Mouse (Mus musculus) liver, embryonic 12.5 days (tissue): ENCODE measurements around the gene Tpm3-rs7. TPM values are rescaled to one million over a fixed set of nuclear protein-coding genes. Genes with fewer than 3 reads are reported as not detected.
"Not testable (repeated sequence)": the region's sequence is repeated elsewhere in the genome, so short reads cannot be mapped to it uniquely, and the experiment has no call there.

Experiments used
- ATAC-seq: fragments of 200-750 bp; cut with Nextera tagmentation; 2 replicates; pipeline ENCODE4 v1.8.0; 2017; ENCODE audit warnings: moderate number of reproducible peaks, mild to moderate bottlenecking, moderate library complexity
- H3K27ac ChIP-seq: fragments of 300-500 bp; sonication (generic); 2 replicates; pipeline ENCODE4 v1.5.1; 2016; ENCODE audit warnings: mild to moderate bottlenecking
- H3K27me3 ChIP-seq: fragments of 300-500 bp; sonication (generic); replicated peaks from 2 replicates; pipeline ENCODE4 v1.6.1; 2016; ENCODE audit warnings: mild to moderate bottlenecking, moderate library complexity
- H3K36me3 ChIP-seq: fragments of 300-500 bp; sonication (generic); 2 replicates; pipeline ENCODE4 v1.6.1; 2016; ENCODE audit warnings: mild to moderate bottlenecking, moderate library complexity
- H3K4me1 ChIP-seq: fragments of 300-500 bp; sonication (generic); 2 replicates; pipeline ENCODE4 v1.6.1; 2016
- H3K4me2 ChIP-seq: fragments of 300-500 bp; sonication (generic); 2 replicates; pipeline ENCODE4 v1.6.1; 2016; ENCODE audit warnings: mild to moderate bottlenecking, moderate library complexity
- H3K4me3 ChIP-seq: fragments of 300-500 bp; sonication (generic); 2 replicates; pipeline ENCODE4 v1.5.1; 2016; ENCODE audit warnings: mild to moderate bottlenecking, moderate library complexity
- H3K9ac ChIP-seq: fragments of 300-500 bp; sonication (generic); 2 replicates; pipeline ENCODE4 v1.6.1; 2016; ENCODE audit warnings: mild to moderate bottlenecking, moderate library complexity
- H3K9me3 ChIP-seq: fragments of 300-500 bp; sonication (generic); replicated peaks from 2 replicates; pipeline ENCODE4 v1.6.1; 2016; ENCODE audit warnings: mild to moderate bottlenecking, moderate library complexity
- WGBS: fragments of 180-500 bp; shearing (Covaris S2); methylation state at CpG from one replicate; pipeline ENCODE4 v1.1.7; 2016; ENCODE audit not compliant: insufficient replicate concordance; 5-methylcytosine and 5-hydroxymethylcytosine counted together
- polyA plus RNA-seq: library from polyadenylated mRNA; unstranded; fragments of >200 nt; fragmentation: Nextera tagmentation; extraction: Ambion mirVana; gene quantifications from 2 replicates; pipeline ENCODE4 v1.2.1, GENCODE M21; 2016

Gene Tpm3-rs7
- 4.0 and 4.8 TPM in 2 replicates for polyA plus RNA-seq

- not testable (repeated sequence) for H3K4me2 ChIP-seq, ATAC-seq, H3K27ac ChIP-seq, H3K4me1 ChIP-seq, H3K36me3 ChIP-seq, H3K9ac ChIP-seq, H3K9me3 ChIP-seq, H3K4me3 ChIP-seq, H3K27me3 ChIP-seq
- WGBS, result 84% methylated on average over 16 of the region's 16 CpGs
Observed at GRCm38 (mm10) chr14:113314499-113314898, at the start of gene Tpm3-rs7. Tpm3-rs7 (plus strand) TSS chr14:113314608.

GRCm38 (mm10) chr14:113317023-113317422 lies 2.6 kb downstream of the Tpm3-rs7 start:
- no peaks in the 10 kb centered on the region for H3K9me3 ChIP-seq
- 61% methylated on average over 1 of the region's 1 CpGs for WGBS

GRCm38 (mm10) chr14:113363361-113363760 lies 49.0 kb downstream of the Tpm3-rs7 start:
- Histone ChIP-seq H3K27me3 (no peaks in the 10 kb centered on the region), H3K36me3 (no peaks in the 10 kb centered on the region), H3K27ac (no peak overlapping the region), H3K9ac (no peak overlapping the region), H3K9me3 (0 out of 2 replicates have a peak, but pooled peaks cover 5% of the 10 kb centered on the region), H3K4me3 (no peak overlapping the region), H3K4me1 (no peaks in the 10 kb centered on the region), H3K4me2 (no peak overlapping the region)
- 46% methylated on average over 1 of the region's 1 CpGs for WGBS
- no peak for ATAC-seq

More at GRCm38 (mm10) chr14:113317023-113317422, 2.6 kb downstream of the Tpm3-rs7 start:
- no peak for ATAC-seq
- H3K27me3 ChIP-seq, result no peaks in the 10 kb centered on the region
- H3K4me3 ChIP-seq, result no peak overlapping the region
- no peak overlapping the region for H3K4me2 ChIP-seq
- no peaks in the 10 kb centered on the region for H3K36me3 ChIP-seq
- no peak overlapping the region for H3K9ac ChIP-seq
- H3K4me1 ChIP-seq, result no peaks in the 10 kb centered on the region
- H3K27ac ChIP-seq, result no peak overlapping the region
